Mouse (Mus musculus) G1E (cell line): ENCODE data around the gene Cep295nl. TPM values are rescaled to one million over a fixed set of nuclear protein-coding genes. Genes with fewer than 3 reads are reported as not detected.
A peak's percentile ranks its signal among the peaks of the same experiment; 100 is the strongest.
"Not testable (repeated sequence)": the region's sequence is repeated elsewhere in the genome, so short reads cannot be mapped to it uniquely, and the experiment has no call there.

Experiments used
- ATAC-seq: 2 replicates; pipeline ENCODE4 v1.8.0; 2016; ENCODE audit warnings: mild to moderate bottlenecking; ENCODE audit not compliant: insufficient number of reproducible peaks, poor library complexity, low FRiP score, severe bottlenecking; ENCODE audit errors: extremely low read depth
- DNase-seq: peaks from one replicate; pipeline ENCODE4 v3.0.0; 2012; ENCODE audit warnings: low spot score
- H3K27me3 ChIP-seq: 2 replicates; pipeline ENCODE4 v1.6.1; 2012; ENCODE audit warnings: mild to moderate bottlenecking, low read length, inconsistent platforms; ENCODE audit not compliant: insufficient read depth
- H3K36me3 ChIP-seq: replicated peaks from 2 replicates; pipeline ENCODE3; 2012; ENCODE audit warnings: mild to moderate bottlenecking, inconsistent platforms
- H3K4me1 ChIP-seq: 2 replicates; pipeline ENCODE4 v1.6.1; 2012; ENCODE audit warnings: low read depth, low read length, inconsistent platforms, mixed read lengths; ENCODE audit not compliant: insufficient read depth
- H3K4me3 ChIP-seq: 2 replicates; pipeline ENCODE4 v1.5.1; 2012; ENCODE audit warnings: low read depth, mild to moderate bottlenecking, inconsistent platforms, low read length, moderate library complexity, mixed read lengths
- H3K9me3 ChIP-seq: replicated peaks from 2 replicates; pipeline ENCODE4 v1.6.1; 2012; ENCODE audit warnings: inconsistent platforms
- CTCF ChIP-seq: IDR thresholded peaks from 2 replicates; pipeline ENCODE4 v1.5.1; 2012; ENCODE audit warnings: low read depth, low read length, inconsistent platforms, mixed read lengths
- GATA1 ChIP-seq: IDR thresholded peaks from 2 replicates; pipeline ENCODE4 v1.6.1; 2012; ENCODE audit warnings: borderline replicate concordance, low read length, inconsistent platforms, mixed read lengths
- GATA2 ChIP-seq: IDR thresholded peaks from 2 replicates; pipeline ENCODE4 v1.6.1; 2012; ENCODE audit warnings: low read depth, low read length, inconsistent platforms, borderline replicate concordance
- POLR2AphosphoS5 ChIP-seq: IDR thresholded peaks from 2 replicates; pipeline ENCODE4 v1.6.1; 2012; ENCODE audit warnings: low read depth, low read length, inconsistent platforms; ENCODE audit not compliant: insufficient replicate concordance
- TAL1 ChIP-seq: conservative IDR thresholded peaks from 2 replicates; pipeline ENCODE4 v1.6.1; 2012; ENCODE audit warnings: low read depth, low read length, inconsistent platforms, mixed read lengths
- polyA plus RNA-seq: library from polyadenylated mRNA; stranded (reverse); fragments of >175 nt; gene quantifications from 2 replicates; pipeline ENCODE4 v1.2.3, GENCODE M21; 2012
- total RNA-seq, 2 experiments: library from RNA; stranded (forward) in 1 of 2; stranded (reverse) in 1 of 2; fragments of 200-1000 nt in 1 of 2; fragments of >200 nt in 1 of 2; fragmentation: Nextera tagmentation in 1 of 2; gene quantifications; 2 replicates each; pipeline ENCODE4 v1.2.3; 2014 to 2017

Gene Cep295nl
- total and polyA plus RNA-seq, 3 experiments = 0.11 TPM; not detected in 2

DNA sequence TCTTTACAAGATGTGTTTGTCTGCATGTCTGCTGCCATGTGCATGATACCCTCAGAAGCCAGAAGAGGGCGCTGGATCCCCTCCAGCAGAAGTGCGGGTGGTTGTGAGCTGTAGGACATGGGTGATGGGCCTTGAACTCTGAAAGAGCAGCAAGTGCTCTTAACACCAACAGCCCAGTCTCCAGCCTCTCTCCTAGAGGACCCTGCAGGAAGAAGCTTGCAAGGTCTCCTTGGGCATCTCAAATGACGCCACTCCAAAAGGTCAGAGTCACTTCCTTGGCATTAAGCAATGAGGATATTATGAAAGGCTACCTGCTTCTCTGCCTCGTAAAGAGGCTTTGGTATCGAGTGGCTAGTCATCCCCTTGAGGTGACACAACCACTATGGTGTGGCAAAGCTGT lies 23.6 kb downstream of the Cep295nl start:
- no peaks in the 10 kb centered on the region for H3K4me1 ChIP-seq
- peaks cover 16% of the 10 kb centered on the region for H3K27me3 ChIP-seq
- H3K9me3 ChIP-seq = no peaks in the 10 kb centered on the region
- no peak overlapping the region for H3K4me3 ChIP-seq
- DNase-seq (no peak), ATAC-seq (no peak)
- TF ChIP-seq CTCF (no peak; the same call in 1 of the 2 replicates), GATA2 (no peak), GATA1 (no peak), POLR2AphosphoS5 (no peak), TAL1 (no peak)
- H3K36me3 ChIP-seq = no peaks in the 10 kb centered on the region

DNA sequence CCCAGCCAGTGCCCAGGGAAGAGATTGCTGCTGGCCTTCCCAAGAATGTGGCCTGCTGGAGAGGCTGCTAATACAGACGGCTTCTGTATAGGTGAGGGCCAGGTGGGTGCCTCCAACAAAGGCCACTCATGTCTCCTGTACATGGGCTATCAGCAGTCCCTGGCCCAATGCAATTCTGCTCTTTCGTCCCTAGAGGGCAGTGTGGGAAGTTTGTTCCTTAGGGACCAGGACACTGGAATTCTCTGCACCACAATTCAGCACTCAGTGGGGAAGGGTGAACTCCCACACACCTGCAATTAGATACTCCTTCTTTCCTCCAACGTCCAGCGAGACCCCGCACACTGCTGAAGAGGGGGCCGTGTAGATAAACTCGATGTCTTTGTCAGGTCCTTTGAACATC lies 25.2 kb downstream of the Cep295nl start:
- peak; percentile 34; the same call in 1 of the 2 replicates for ATAC-seq
- no peaks in the 10 kb centered on the region for H3K9me3 ChIP-seq
- H3K27me3 ChIP-seq = peaks cover 13% of the 10 kb centered on the region
- TF ChIP-seq CTCF = peak; percentile 98
- no peak for TF ChIP-seq GATA2
- H3K36me3 ChIP-seq = no peaks in the 10 kb centered on the region
- no peak overlapping the region for H3K4me3 ChIP-seq
- no peaks in the 10 kb centered on the region for H3K4me1 ChIP-seq
- DNase-seq = peak; percentile 30

GRCm38 (mm10) chr11:118316231-118316806 lies 26.0 kb downstream of the Cep295nl start:
- H3K4me1 ChIP-seq = no peaks in the 10 kb centered on the region
- H3K9me3 ChIP-seq = no peaks in the 10 kb centered on the region
- peaks cover 11% of the 10 kb centered on the region for H3K27me3 ChIP-seq
- ATAC-seq (no peak), DNase-seq (no peak)
- no peak overlapping the region for H3K4me3 ChIP-seq
- TF ChIP-seq TAL1 (no peak), GATA1 (no peak), CTCF (no peak), POLR2AphosphoS5 (no peak), GATA2 (no peak)
- no peaks in the 10 kb centered on the region for H3K36me3 ChIP-seq

GRCm38 (mm10) chr11:118312132-118312723 lies 30.1 kb downstream of the Cep295nl start:
- no peaks in the 10 kb centered on the region for H3K9me3 ChIP-seq
- no peak for TF ChIP-seq POLR2AphosphoS5
- TF ChIP-seq GATA2 = no peak
- TF ChIP-seq CTCF = no peak
- TF ChIP-seq TAL1 = no peak
- no peak for TF ChIP-seq GATA1
- H3K36me3 ChIP-seq = no peaks in the 10 kb centered on the region
- H3K27me3 ChIP-seq = peaks cover 12% of the 10 kb centered on the region
- no peak overlapping the region for H3K4me3 ChIP-seq
- no peaks in the 10 kb centered on the region for H3K4me1 ChIP-seq
- no peak for ATAC-seq
- no peak for DNase-seq

GRCm38 (mm10) chr11:118307962-118308361 lies 34.3 kb downstream of the Cep295nl start:
- not testable (repeated sequence) for H3K4me1 ChIP-seq, H3K36me3 ChIP-seq, H3K4me3 ChIP-seq, H3K9me3 ChIP-seq, DNase-seq, ATAC-seq
- H3K27me3 ChIP-seq = peaks cover 15% of the 10 kb centered on the region

DNA sequence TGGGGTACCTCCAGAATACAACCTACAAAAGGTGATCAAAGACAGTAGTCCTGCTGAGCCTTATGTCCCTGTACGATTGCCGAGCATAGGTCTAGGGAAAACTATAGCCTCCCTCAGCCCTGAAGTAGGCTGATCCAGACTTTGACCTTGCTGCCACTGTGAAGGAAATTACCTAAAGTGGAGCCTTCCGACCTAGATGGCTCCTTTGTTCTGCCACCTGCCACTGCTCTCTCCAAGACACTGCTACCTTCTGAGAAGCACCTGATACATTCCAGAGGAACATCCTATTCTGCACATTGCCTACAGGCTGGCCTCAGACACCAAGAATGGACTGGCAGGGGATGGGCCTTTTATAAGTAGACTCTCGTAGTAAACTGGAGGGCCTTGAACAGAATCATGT lies 38.3 kb downstream of the Cep295nl start:
- ATAC-seq, H3K4me1 ChIP-seq, H3K4me3 ChIP-seq, H3K9me3 ChIP-seq, H3K36me3 ChIP-seq, DNase-seq: not testable (repeated sequence)
- peaks cover 32% of the 10 kb centered on the region for H3K27me3 ChIP-seq

GRCm38 (mm10) chr11:118298810-118299209 lies 43.5 kb downstream of the Cep295nl start:
- Histone ChIP-seq H3K36me3 (no peaks in the 10 kb centered on the region), H3K4me3 (no peak overlapping the region), H3K9me3 (no peaks in the 10 kb centered on the region), H3K27me3 (peaks cover 61% of the 10 kb centered on the region), H3K4me1 (no peaks in the 10 kb centered on the region)
- ATAC-seq (no peak), DNase-seq (no peak)
- TF ChIP-seq TAL1 = no peak
- TF ChIP-seq POLR2AphosphoS5 = no peak
- TF ChIP-seq CTCF = no peak
- TF ChIP-seq GATA1 = no peak
- TF ChIP-seq GATA2 = no peak
